Mouse (Mus musculus) neural tube, embryonic 11.5 days (tissue): ENCODE results near the gene Syne1. TPM values are rescaled to one million over a fixed set of nuclear protein-coding genes. Genes with fewer than 3 reads are reported as not detected.

Experiments
- ATAC-seq: fragments of 200-750 bp; cut with Nextera tagmentation; 2 replicates; pipeline ENCODE4 v1.8.0; 2017; ENCODE audit warnings: moderate number of reproducible peaks, mild to moderate bottlenecking, moderate TSS enrichment, moderate library complexity; ENCODE audit not compliant: insufficient read depth, low FRiP score, low TSS enrichment
- DNase-seq: peaks from one replicate; pipeline ENCODE4 v3.0.0-alpha.2; 2015; ENCODE audit warnings: low spot score
- H3K27ac ChIP-seq: fragments of 300-500 bp; sonication (generic); 2 replicates; pipeline ENCODE4 v1.5.1; 2014; ENCODE audit warnings: low read depth, mild to moderate bottlenecking, low read length
- H3K27me3 ChIP-seq: fragments of 300-500 bp; sonication (generic); 2 replicates; pipeline ENCODE4 v1.6.1; 2014; ENCODE audit warnings: mild to moderate bottlenecking, low read length, mixed read lengths; ENCODE audit not compliant: control insufficient read depth, insufficient read depth
- H3K36me3 ChIP-seq: fragments of 300-500 bp; sonication (generic); 2 replicates; pipeline ENCODE4 v1.6.1; 2014; ENCODE audit warnings: mild to moderate bottlenecking, low read length, moderate library complexity, mixed read lengths; ENCODE audit not compliant: control insufficient read depth, insufficient read depth
- H3K4me1 ChIP-seq: fragments of 300-500 bp; sonication (generic); 2 replicates; pipeline ENCODE4 v1.6.1; 2014; ENCODE audit warnings: low read length, mixed read lengths; ENCODE audit not compliant: control insufficient read depth, insufficient read depth
- H3K4me2 ChIP-seq: fragments of 300-500 bp; sonication (generic); 2 replicates; pipeline ENCODE4 v1.6.1; 2014; ENCODE audit warnings: low read depth, mild to moderate bottlenecking, moderate library complexity
- H3K4me3 ChIP-seq: fragments of 300-500 bp; sonication (generic); 2 replicates; pipeline ENCODE4 v1.5.1; 2014; ENCODE audit warnings: low read depth, low read length
- H3K9ac ChIP-seq: fragments of 300-500 bp; sonication (generic); 2 replicates; pipeline ENCODE4 v1.6.1; 2014; ENCODE audit warnings: mild to moderate bottlenecking, low read length
- H3K9me3 ChIP-seq: fragments of 300-500 bp; sonication (generic); 2 replicates; pipeline ENCODE4 v1.6.1; 2016; ENCODE audit warnings: low read length; ENCODE audit not compliant: control insufficient read depth
- WGBS: fragments of 180-500 bp; shearing (Covaris S2); extraction: QIAGEN DNeasy Blood & Tissue Kit; methylation state at CpG from one replicate; pipeline ENCODE4 v1.1.7; 2014; 5-methylcytosine and 5-hydroxymethylcytosine counted together
- polyA plus RNA-seq: library from polyadenylated mRNA; unstranded; fragments of >200 nt; fragmentation: Nextera tagmentation; extraction: Ambion mirVana; gene quantifications from 2 replicates; pipeline ENCODE4 v1.2.1, GENCODE M21; 2014

The Syne1 gene
- polyA plus RNA-seq, 1 experiment from 2014 or later, result 3.2 TPM

GRCm38 (mm10) chr10:5139932-5140264, 411.4 kb downstream of the Syne1 start:
- Histone ChIP-seq H3K36me3 (no peaks in the 10 kb centered on the region), H3K27me3 (no peaks in the 10 kb centered on the region), H3K9ac (no peak overlapping the region), H3K4me2 (no peak overlapping the region), H3K4me3 (no peak overlapping the region), H3K9me3 (no peaks in the 10 kb centered on the region), H3K27ac (no peak overlapping the region), H3K4me1 (no peaks in the 10 kb centered on the region)
- no peak for DNase-seq
- 82% methylated on average over 4 of the region's 4 CpGs for WGBS
- ATAC-seq, result no peak

GRCm38 (mm10) chr10:5139246-5139931, 411.9 kb downstream of the Syne1 start:
- Histone ChIP-seq H3K27me3 (no peaks in the 10 kb centered on the region), H3K9ac (no peak overlapping the region), H3K4me1 (no peaks in the 10 kb centered on the region), H3K27ac (no peak overlapping the region), H3K9me3 (no peaks in the 10 kb centered on the region), H3K4me3 (no peak overlapping the region), H3K36me3 (no peaks in the 10 kb centered on the region), H3K4me2 (no peak overlapping the region)
- ATAC-seq (no peak), DNase-seq (no peak)
- 87% methylated on average over 3 of the region's 3 CpGs for WGBS

GRCm38 (mm10) chr10:5132050-5132449, 419.2 kb downstream of the Syne1 start:
- Histone ChIP-seq H3K4me3 (no peak overlapping the region), H3K36me3 (no peaks in the 10 kb centered on the region), H3K9me3 (no peaks in the 10 kb centered on the region), H3K27ac (no peak overlapping the region), H3K4me2 (no peak overlapping the region), H3K9ac (no peak overlapping the region), H3K27me3 (no peaks in the 10 kb centered on the region), H3K4me1 (no peaks in the 10 kb centered on the region)
- no peak for ATAC-seq
- no peak for DNase-seq
- WGBS, result 95% methylated on average over 3 of the region's 3 CpGs

GRCm38 (mm10) chr10:5130495-5130894, 420.8 kb downstream of the Syne1 start:
- ATAC-seq, result no peak
- Histone ChIP-seq H3K4me1 (no peaks in the 10 kb centered on the region), H3K4me2 (no peak overlapping the region), H3K36me3 (no peaks in the 10 kb centered on the region), H3K9me3 (no peaks in the 10 kb centered on the region), H3K27ac (no peak overlapping the region), H3K4me3 (no peak overlapping the region), H3K9ac (no peak overlapping the region), H3K27me3 (no peaks in the 10 kb centered on the region)
- WGBS, result 85% methylated on average over 1 of the region's 1 CpGs
- no peak for DNase-seq

- DNase-seq (no peak), ATAC-seq (no peak)
- Histone ChIP-seq H3K27ac (no peak overlapping the region), H3K4me1 (no peaks in the 10 kb centered on the region), H3K9me3 (no peaks in the 10 kb centered on the region), H3K4me3 (no peak overlapping the region), H3K27me3 (no peaks in the 10 kb centered on the region), H3K4me2 (no peak overlapping the region), H3K9ac (no peak overlapping the region), H3K36me3 (no peaks in the 10 kb centered on the region)
- WGBS, result 95% methylated on average over 7 of the region's 7 CpGs
Observed at GRCm38 (mm10) chr10:5124757-5125156, 426.5 kb downstream of the Syne1 start.

GRCm38 (mm10) chr10:5116720-5117119, 434.6 kb downstream of the Syne1 start:
- Histone ChIP-seq H3K4me3 (no peak overlapping the region), H3K9me3 (no peaks in the 10 kb centered on the region), H3K4me1 (no peaks in the 10 kb centered on the region), H3K9ac (no peak overlapping the region), H3K27me3 (no peaks in the 10 kb centered on the region), H3K27ac (no peak overlapping the region), H3K4me2 (no peak overlapping the region), H3K36me3 (peaks cover 2% of the 10 kb centered on the region; the same call in 1 of the 2 replicates)
- DNase-seq (no peak), ATAC-seq (no peak)
- 92% methylated on average over 6 of the region's 6 CpGs for WGBS

- peaks cover 2% of the 10 kb centered on the region; the same call in 1 of the 2 replicates for H3K36me3 ChIP-seq
- H3K9ac ChIP-seq, result no peak overlapping the region
- no peaks in the 10 kb centered on the region for H3K9me3 ChIP-seq
- DNase-seq (no peak), ATAC-seq (no peak)
- no peak overlapping the region for H3K27ac ChIP-seq
- H3K4me1 ChIP-seq, result no peaks in the 10 kb centered on the region
- H3K4me2 ChIP-seq, result no peak overlapping the region
- H3K4me3 ChIP-seq, result no peak overlapping the region
- 92% methylated on average over 5 of the region's 5 CpGs for WGBS
- no peaks in the 10 kb centered on the region for H3K27me3 ChIP-seq
Observed at GRCm38 (mm10) chr10:5116155-5116554, 435.1 kb downstream of the Syne1 start.

GRCm38 (mm10) chr10:5110773-5111172, 440.5 kb downstream of the Syne1 start:
- Histone ChIP-seq H3K36me3 (peaks cover under 1% of the 10 kb centered on the region; the same call in 1 of the 2 replicates), H3K4me3 (no peak overlapping the region), H3K27ac (no peak overlapping the region), H3K27me3 (no peaks in the 10 kb centered on the region), H3K4me2 (no peak overlapping the region), H3K9me3 (no peaks in the 10 kb centered on the region), H3K9ac (no peak overlapping the region), H3K4me1 (no peaks in the 10 kb centered on the region)
- no peak for ATAC-seq
- 89% methylated on average over 5 of the region's 5 CpGs for WGBS
- no peak for DNase-seq

- no peaks in the 10 kb centered on the region for H3K27me3 ChIP-seq
- no peak overlapping the region for H3K4me2 ChIP-seq
- H3K4me3 ChIP-seq, result no peak overlapping the region
- H3K9me3 ChIP-seq, result no peaks in the 10 kb centered on the region
- no peak for ATAC-seq
- no peaks in the 10 kb centered on the region for H3K36me3 ChIP-seq
- H3K9ac ChIP-seq, result no peak overlapping the region
- WGBS, result 83% methylated on average over 2 of the region's 2 CpGs
- H3K4me1 ChIP-seq, result no peaks in the 10 kb centered on the region
- no peak for DNase-seq
- H3K27ac ChIP-seq, result no peak overlapping the region
Observed at GRCm38 (mm10) chr10:5097754-5098137, 453.5 kb downstream of the Syne1 start.
